Mouse (Mus musculus): ENCODE measurements at regions not wholly inside any gene's neighbourhood (a gene's known extent, or its start where the extent isn't known, plus 50 kb on each side); places are given as distances from the start of the nearest gene placed in this dataset.

DNA sequence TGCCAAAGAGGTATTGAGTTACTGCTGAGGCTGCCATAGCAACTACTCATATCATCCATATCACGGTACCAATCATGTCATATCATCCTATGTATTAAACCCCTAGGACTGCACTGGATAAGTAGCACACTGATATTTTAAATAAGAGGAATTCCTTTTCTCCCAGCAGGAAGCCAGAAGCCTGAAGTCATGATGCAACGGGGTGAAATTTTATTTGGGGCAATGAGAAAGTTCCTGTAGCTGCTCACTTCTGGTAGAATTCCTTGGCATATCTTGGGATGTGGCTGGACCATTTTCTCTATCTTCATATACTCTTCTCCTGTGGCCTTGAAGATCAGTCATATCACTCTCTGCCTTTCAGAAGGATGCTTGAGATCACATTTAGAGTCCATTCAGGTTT lies 87.3 kb upstream of the 4933402D24Rik start:
- TF ChIP-seq ZC3H11A (IDR thresholded peaks at IDR 0.05; ENCODE audit: borderline replicate concordance, low read depth, low read length) (no peak), CHD2 (IDR thresholded peaks at IDR 0.05; ENCODE audit: low read depth, low read length) (no peak), HCFC1 (IDR thresholded peaks at IDR 0.05; ENCODE audit: borderline replicate concordance, insufficient read depth, low read length) (no peak)

Data from ES-E14 (cell line).